Mouse (Mus musculus): ENCODE data around the gene Pgpep1.

DNA sequence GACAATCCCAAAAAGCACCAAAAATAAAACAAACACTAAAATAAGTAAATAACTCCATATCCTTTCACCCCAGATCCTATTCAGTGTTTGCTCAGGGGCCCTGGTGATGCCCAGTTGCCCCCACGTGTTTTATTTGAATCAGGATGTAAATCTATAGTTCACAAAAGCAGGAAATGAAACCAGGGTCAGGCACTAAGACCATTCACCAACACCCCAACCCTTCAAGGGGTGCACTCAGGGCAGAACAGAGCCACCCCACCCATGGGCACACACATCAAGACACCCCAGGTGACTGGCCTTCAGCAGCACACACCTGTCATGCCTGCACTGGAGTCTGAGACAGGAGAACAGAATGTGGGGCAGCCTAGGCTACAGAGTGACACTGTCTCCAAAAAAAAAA is 6.1 kb downstream of the Pgpep1 start:
- TF ChIP-seq CTCF (IDR thresholded peaks at IDR 0.05; ENCODE audit: control insufficient read depth, insufficient read depth, insufficient read length): no peak
- no peak for TF ChIP-seq CEBPB (IDR thresholded peaks at IDR 0.05; ENCODE audit: low read depth)

Measured in C2C12 (cell line).